Mouse (Mus musculus): ENCODE data around the gene Olfr1105. TPM values are rescaled to one million over a fixed set of nuclear protein-coding genes. Genes with fewer than 3 reads are reported as not detected.

Gene Olfr1105
- total RNA-seq (2023) = not detected

GRCm38 (mm10) chr2:87036431-87036830 lies at the start of gene Olfr1105:
TSS of gene Olfr1105 (minus strand) at chr2:87036531.

GRCm38 (mm10) chr2:87075717-87076116 lies 39.4 kb upstream of the Olfr1105 start, which contains the start of gene Olfr1107:
TSS of gene Olfr1107 (minus strand) at chr2:87075817.

GRCm38 (mm10) chr2:87052173-87052572 lies 15.8 kb upstream of the Olfr1105 start, which contains the start of gene Olfr1106:
TSS of gene Olfr1106 (minus strand) at chr2:87052273.

GRCm38 (mm10) chr2:87026980-87027379 lies 9.4 kb downstream of the Olfr1105 start, which contains the start of gene Olfr1104:
TSS of gene Olfr1104 (minus strand) at chr2:87027080.

GRCm38 (mm10) chr2:86998098-86998497 lies 38.2 kb downstream of the Olfr1105 start, which contains the start of gene Olfr1102:
TSS of gene Olfr1102 (plus strand) at chr2:86998398.

GRCm38 (mm10) chr2:86991121-86991520 lies 45.2 kb downstream of the Olfr1105 start, which contains the start of gene Olfr1101:
TSS of gene Olfr1101 (minus strand) at chr2:86991221.

Other genes starting within 250 kb of the Olfr1105 start
- gene Olfr141, start 226.5 kb downstream of the Olfr1105 start, total RNA-seq (2023) = not detected
- not detected for gene Olfr1094, start 211.9 kb downstream of the Olfr1105 start, total RNA-seq (2023)
- not detected for gene Olfr1095, start 184.8 kb downstream of the Olfr1105 start, total RNA-seq (2023)
- not detected for gene Gm13723, start 161.7 kb downstream of the Olfr1105 start, total RNA-seq (2023)
- not detected for gene Olfr1097, start 144.3 kb downstream of the Olfr1105 start, total RNA-seq (2023)
- gene Olfr1098, start 112.0 kb downstream of the Olfr1105 start, total RNA-seq (2023) = not detected
- not detected for gene Olfr1099, start 75.8 kb downstream of the Olfr1105 start, total RNA-seq (2023)
- gene Olfr1100, start 56.6 kb downstream of the Olfr1105 start, total RNA-seq (2023) = not detected
- gene Olfr1101, start 45.3 kb downstream of the Olfr1105 start, total RNA-seq (2023) = not detected
- not detected for gene Olfr1102, start 38.1 kb downstream of the Olfr1105 start, total RNA-seq (2023)
- not detected for gene Olfr1104, start 9.5 kb downstream of the Olfr1105 start, total RNA-seq (2023)
- gene Olfr1106, start 15.7 kb upstream of the Olfr1105 start, total RNA-seq (2023) = not detected
- gene Olfr1107, start 39.3 kb upstream of the Olfr1105 start, total RNA-seq (2023) = not detected
- not detected for gene Olfr1109, start 59.5 kb upstream of the Olfr1105 start, total RNA-seq (2023)
- gene Olfr259, start 78.0 kb upstream of the Olfr1105 start, total RNA-seq (2023) = not detected
- not detected for gene Olfr1110, start 103.8 kb upstream of the Olfr1105 start, total RNA-seq (2023)
- not detected for gene Olfr1111, start 116.1 kb upstream of the Olfr1105 start, total RNA-seq (2023)
- gene Olfr1112, start 151.3 kb upstream of the Olfr1105 start, total RNA-seq (2023) = not detected
- gene Olfr1113, start 172.4 kb upstream of the Olfr1105 start, total RNA-seq (2023) = not detected
- gene Olfr1115, start 211.5 kb upstream of the Olfr1105 start, total RNA-seq (2023) = not detected
- gene Olfr1116, start 231.0 kb upstream of the Olfr1105 start, total RNA-seq (2023) = not detected

Measured in CD8-positive naive resting alpha-beta T cell, adult 57 days (primary cell).